Mouse (Mus musculus): ENCODE data around the gene Irak2.
"Not testable (repeated sequence)": the region's sequence is repeated elsewhere in the genome, so short reads cannot be mapped to it uniquely, and the experiment has no call there.

Irak2 gene

GRCm38 (mm10) chr6:113667611-113668122, 29.4 kb downstream of the Irak2 start:
- no peak for DNase-seq (ENCODE audit: low read depth, low spot score)

DNA sequence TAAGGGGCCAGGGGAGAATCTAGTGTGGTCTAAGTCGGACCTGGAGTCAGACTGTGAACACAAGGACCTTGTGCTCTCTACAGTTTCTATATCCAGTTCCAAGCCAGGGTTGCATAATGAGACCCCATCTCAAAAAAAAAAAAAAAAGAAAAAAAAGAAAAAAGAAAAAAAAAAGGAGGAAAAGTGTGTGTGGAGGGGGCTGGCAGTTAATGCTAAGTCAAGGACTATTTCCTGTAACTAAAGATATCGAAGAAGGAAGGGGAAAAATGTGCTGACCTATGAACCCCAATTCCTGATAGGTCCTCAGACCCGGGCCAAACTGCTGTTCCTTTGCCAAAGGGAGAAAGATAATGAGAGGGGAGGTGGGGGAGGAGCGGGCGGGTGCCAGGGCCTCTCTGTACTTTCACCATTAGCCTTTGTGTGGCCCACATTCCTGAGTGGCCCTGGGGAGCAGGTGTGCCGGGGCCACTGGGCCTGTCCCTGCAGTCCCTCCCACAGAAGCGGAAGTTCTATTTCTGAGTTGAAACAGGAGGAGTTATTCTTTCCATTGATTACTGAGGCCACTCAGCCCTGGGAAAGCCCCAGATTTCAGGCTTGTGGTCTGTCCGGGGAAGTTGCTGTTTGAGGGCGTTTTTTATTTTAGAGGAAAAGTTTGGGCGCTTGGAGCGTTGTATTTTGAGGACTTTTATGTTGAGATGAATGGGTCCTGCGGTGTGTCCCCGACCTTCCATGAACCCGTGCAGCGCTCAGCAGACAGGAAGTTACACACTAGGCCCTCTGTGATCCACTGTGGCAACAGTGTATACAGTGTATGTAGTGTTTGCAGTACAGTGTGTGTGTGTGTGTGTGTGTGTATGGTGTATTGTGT, 30.3 kb downstream of the Irak2 start:
- no peak for DNase-seq (ENCODE audit: low read depth, low spot score)

DNA sequence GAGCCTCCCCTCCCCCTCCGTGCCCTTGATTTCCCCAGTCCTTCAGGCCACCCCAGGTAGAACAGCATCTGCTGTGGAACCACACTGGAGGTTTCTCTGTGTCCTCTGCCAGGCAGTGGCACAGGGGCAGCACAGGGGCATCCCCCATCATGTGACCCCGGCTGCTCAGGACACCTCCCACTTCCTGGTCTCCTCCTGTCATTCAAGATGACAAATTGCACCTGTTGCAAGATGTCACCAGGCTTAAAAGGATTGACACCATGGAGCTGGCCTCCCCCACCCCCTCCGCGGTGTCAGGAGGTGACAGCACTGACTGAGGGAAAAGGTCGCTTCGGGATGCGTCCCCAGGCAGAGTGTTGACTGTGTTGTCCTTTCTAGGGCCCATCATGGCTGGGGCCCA, 31.6 kb downstream of the Irak2 start:
- DNase-seq (ENCODE audit: low read depth, low spot score): no peak

GRCm38 (mm10) chr6:113672029-113672428, 33.8 kb downstream of the Irak2 start:
- DNase-seq (ENCODE audit: low read depth, low spot score): not testable (repeated sequence)

DNA sequence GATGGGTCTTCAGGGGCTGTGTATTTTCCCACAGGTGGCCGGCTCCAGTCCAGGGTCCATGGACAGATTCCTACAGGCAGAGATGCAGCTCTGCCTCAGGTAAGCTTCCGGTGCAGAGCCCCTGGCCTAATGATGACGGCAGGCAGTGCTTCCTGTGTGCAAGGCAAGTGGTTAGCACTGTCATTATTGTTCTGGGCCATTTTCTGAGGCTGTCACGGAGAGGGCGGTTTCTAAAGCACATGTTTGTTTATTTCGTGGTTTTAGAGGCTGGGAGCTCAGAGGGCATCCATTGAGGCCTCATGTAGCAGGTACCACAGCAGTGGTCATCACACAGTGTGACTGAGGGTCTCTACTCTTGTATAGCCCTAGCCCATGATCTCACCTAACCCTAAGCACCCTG, 34.7 kb downstream of the Irak2 start:
- no peak for DNase-seq (ENCODE audit: low read depth, low spot score)

GRCm38 (mm10) chr6:113675234-113675633, 37.0 kb downstream of the Irak2 start:
- DNase-seq (ENCODE audit: low read depth, low spot score): no peak

DNA sequence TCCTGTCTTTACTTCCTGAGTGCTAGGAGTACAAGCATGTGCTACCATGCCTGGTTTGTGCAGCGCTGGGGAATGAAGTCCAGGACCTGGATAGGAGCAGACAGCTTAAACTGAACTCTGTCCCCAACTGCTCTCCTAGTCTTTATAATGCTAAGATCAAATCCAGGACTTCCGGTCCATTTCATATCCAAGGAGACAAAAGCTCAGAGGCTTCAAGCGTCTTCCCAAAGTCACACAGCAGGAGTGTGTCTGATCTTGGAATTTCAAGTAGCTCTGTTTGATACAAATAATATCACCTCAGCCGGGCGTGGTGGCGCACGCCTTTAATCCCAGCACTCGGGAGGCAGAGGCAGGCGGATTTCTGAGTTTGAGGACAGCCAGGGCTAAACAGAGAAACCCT, 37.7 kb downstream of the Irak2 start:
- DNase-seq (ENCODE audit: low read depth, low spot score): no peak

GRCm38 (mm10) chr6:113677070-113677734, 38.9 kb downstream of the Irak2 start:
- no peak for DNase-seq (ENCODE audit: low read depth, low spot score)

- no peak for DNase-seq (ENCODE audit: low read depth, low spot score)
Measured at GRCm38 (mm10) chr6:113678246-113679012, 40.2 kb downstream of the Irak2 start.

GRCm38 (mm10) chr6:113679993-113680566, 41.8 kb downstream of the Irak2 start:
- DNase-seq (ENCODE audit: low read depth, low spot score): no peak

DNA sequence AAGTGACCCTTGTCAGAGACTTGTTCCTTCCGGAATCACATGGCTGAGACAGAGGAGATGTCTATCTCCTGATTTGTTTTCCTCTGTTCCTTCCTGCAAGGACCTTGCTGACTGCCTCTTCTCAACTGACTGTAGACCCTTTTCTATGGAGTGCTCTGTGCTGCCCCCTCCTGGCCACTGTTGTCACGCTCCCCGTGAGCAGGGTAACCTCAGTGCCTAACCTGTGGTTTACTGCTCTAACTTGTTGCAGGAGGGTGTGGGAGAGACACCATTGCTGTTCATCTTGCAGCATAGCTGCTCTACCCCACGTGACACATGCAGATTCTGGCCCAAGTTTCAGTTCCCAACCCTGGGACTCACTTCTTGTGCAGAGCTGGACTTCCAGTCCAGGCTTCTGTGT, 43.0 kb downstream of the Irak2 start:
- DNase-seq (ENCODE audit: low read depth, low spot score): no peak

- no peak for DNase-seq (ENCODE audit: low read depth, low spot score)
Measured at GRCm38 (mm10) chr6:113683081-113683825, 45.0 kb downstream of the Irak2 start.

DNA sequence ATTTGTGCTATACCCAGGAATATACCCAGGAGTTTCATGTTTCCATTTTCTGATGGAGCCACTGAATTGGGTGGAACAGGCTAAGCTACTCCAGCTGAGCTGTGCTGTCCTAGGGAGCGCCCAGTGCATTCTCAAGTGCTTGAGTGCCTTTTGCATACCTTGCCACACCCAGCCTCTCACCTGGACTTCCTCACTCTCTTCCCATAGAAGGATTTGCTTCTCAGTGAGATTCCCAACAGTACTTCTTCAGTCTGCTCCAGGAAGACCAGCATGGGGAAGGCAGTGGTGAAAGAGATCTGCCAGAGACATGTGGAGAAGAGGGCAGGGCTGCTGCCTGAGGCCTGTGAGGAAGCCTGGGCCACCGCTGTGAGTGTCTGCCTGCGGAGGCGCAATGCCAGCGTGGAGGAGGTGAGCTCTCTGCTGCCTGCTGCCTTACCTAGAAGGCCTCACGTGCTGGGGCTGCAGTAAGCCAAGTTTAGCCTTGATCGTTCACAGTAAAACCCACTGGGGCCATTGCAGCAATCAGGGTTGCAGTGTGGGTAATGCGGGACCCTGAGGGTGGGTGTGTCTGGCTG, 48.4 kb downstream of the Irak2 start:
- DNase-seq (ENCODE audit: low read depth, low spot score): no peak

- no peak for DNase-seq (ENCODE audit: low read depth, low spot score)
Measured at GRCm38 (mm10) chr6:113690008-113690399, 51.7 kb downstream of the Irak2 start.

- DNase-seq (ENCODE audit: low read depth, low spot score): no peak
Measured at GRCm38 (mm10) chr6:113690400-113691083, 52.3 kb downstream of the Irak2 start.

- no peak for DNase-seq (ENCODE audit: low read depth, low spot score)
Measured at GRCm38 (mm10) chr6:113691084-113691462, 52.8 kb downstream of the Irak2 start.

- DNase-seq (ENCODE audit: low read depth, low spot score): no peak
Measured at GRCm38 (mm10) chr6:113692661-113693133, 54.4 kb downstream of the Irak2 start.

- DNase-seq (ENCODE audit: low read depth, low spot score): no peak
Measured at GRCm38 (mm10) chr6:113693377-113693776, 55.1 kb downstream of the Irak2 start.

- no peak for DNase-seq (ENCODE audit: low read depth, low spot score)
Measured at GRCm38 (mm10) chr6:113695203-113695602, 56.9 kb downstream of the Irak2 start.

All from embryo, embryonic 11.5 days (tissue).